Mouse (Mus musculus): ENCODE data around the gene Mrgprh. TPM values are rescaled to one million over a fixed set of nuclear protein-coding genes. Genes with fewer than 3 reads are reported as not detected.

Mrgprh gene
- polyA plus RNA-seq, 1 experiment from 2014 or later, result not detected

- no peak overlapping the region for H3K4me2 ChIP-seq (ENCODE audit: low read depth, low read length)
- WGBS, result 79% methylated on average over 4 of the region's 4 CpGs
- H3K27me3 ChIP-seq (replicated peaks; ENCODE audit: control insufficient read depth, insufficient read depth, low read length), result no peaks in the 10 kb centered on the region
- no peak for ATAC-seq
- peaks cover 2% of the 10 kb centered on the region; the same call in 1 of the 2 replicates for H3K4me1 ChIP-seq (ENCODE audit: control insufficient read depth, insufficient read depth, low read length)
- no peaks in the 10 kb centered on the region for H3K9me3 ChIP-seq (ENCODE audit: control insufficient read depth, low read length)
- H3K9ac ChIP-seq (ENCODE audit: low read depth, low read length), result no peak overlapping the region
- H3K27ac ChIP-seq (ENCODE audit: low read length), result no peak overlapping the region
- H3K36me3 ChIP-seq (ENCODE audit: control insufficient read depth, insufficient read depth, low read length), result no peaks in the 10 kb centered on the region
- H3K4me3 ChIP-seq (ENCODE audit: low read length), result no peak overlapping the region
These were observed 31.3 kb upstream of the Mrgprh start for GRCm38 (mm10) chr17:12844540-12844939.

DNA sequence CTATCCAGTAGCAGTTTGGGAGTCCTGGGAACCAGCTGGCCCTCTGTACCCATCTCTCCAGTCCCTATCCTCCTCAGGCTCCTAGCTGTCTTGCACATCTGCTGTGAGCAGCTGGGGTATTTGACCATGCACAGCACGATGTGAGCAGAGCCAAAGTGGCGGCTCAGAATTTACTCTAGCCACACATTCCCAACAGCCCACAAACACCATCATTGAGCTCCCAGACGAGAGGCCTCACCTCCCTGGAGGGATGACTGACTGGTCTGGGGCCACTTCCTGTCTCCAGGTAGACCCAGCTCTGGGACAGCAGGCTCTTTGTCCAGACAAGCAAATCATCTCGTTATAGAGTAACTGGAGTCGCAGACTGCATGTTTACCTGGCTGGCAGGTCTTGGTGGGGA is 30.0 kb upstream of the Mrgprh start:
- no peaks in the 10 kb centered on the region for H3K9me3 ChIP-seq (ENCODE audit: control insufficient read depth, low read length)
- peaks cover 2% of the 10 kb centered on the region; the same call in 1 of the 2 replicates for H3K4me1 ChIP-seq (ENCODE audit: control insufficient read depth, insufficient read depth, low read length)
- H3K27me3 ChIP-seq (replicated peaks; ENCODE audit: control insufficient read depth, insufficient read depth, low read length), result no peaks in the 10 kb centered on the region
- H3K9ac ChIP-seq (ENCODE audit: low read depth, low read length), result no peak overlapping the region
- no peak overlapping the region for H3K4me2 ChIP-seq (ENCODE audit: low read depth, low read length)
- no peak overlapping the region for H3K4me3 ChIP-seq (ENCODE audit: low read length)
- no peak overlapping the region for H3K27ac ChIP-seq (ENCODE audit: low read length)
- no peaks in the 10 kb centered on the region for H3K36me3 ChIP-seq (ENCODE audit: control insufficient read depth, insufficient read depth, low read length)
- 28% methylated on average over 5 of the region's 5 CpGs for WGBS
- ATAC-seq, result no peak

- ATAC-seq, result no peak
- WGBS, result 84% methylated on average over 5 of the region's 5 CpGs
- H3K9ac ChIP-seq (ENCODE audit: low read depth, low read length), result no peak overlapping the region
- no peak overlapping the region for H3K27ac ChIP-seq (ENCODE audit: low read length)
- no peaks in the 10 kb centered on the region for H3K9me3 ChIP-seq (ENCODE audit: control insufficient read depth, low read length)
- H3K4me2 ChIP-seq (ENCODE audit: low read depth, low read length), result no peak overlapping the region
- no peaks in the 10 kb centered on the region for H3K27me3 ChIP-seq (replicated peaks; ENCODE audit: control insufficient read depth, insufficient read depth, low read length)
- no peak overlapping the region for H3K4me3 ChIP-seq (ENCODE audit: low read length)
- peaks cover 2% of the 10 kb centered on the region; the same call in 1 of the 2 replicates for H3K4me1 ChIP-seq (ENCODE audit: control insufficient read depth, insufficient read depth, low read length)
- no peaks in the 10 kb centered on the region for H3K36me3 ChIP-seq (ENCODE audit: control insufficient read depth, insufficient read depth, low read length)
These were observed 29.4 kb upstream of the Mrgprh start for GRCm38 (mm10) chr17:12846474-12846873.

DNA sequence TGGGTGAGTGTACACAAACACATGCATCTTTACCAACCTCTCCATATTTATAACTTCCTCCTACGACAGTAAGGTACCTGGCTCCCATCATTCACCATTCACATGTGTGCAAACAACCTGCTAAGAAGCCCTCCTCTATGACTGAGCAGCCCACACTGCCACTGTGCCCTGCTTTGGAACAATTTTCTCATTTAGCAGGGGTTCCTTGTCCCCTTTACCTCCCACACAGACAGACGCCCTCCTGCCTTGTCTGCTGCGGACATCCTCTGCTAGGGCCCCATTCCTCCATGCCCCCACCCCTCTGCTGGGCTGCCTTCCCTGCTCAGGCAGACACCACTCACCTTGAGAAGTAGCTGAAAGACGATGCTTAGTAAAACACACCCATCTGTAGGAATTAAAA is 28.1 kb upstream of the Mrgprh start:
- H3K9me3 ChIP-seq (ENCODE audit: control insufficient read depth, low read length), result no peaks in the 10 kb centered on the region
- H3K27ac ChIP-seq (ENCODE audit: low read length), result no peak overlapping the region
- no peak overlapping the region for H3K4me3 ChIP-seq (ENCODE audit: low read length)
- no peak overlapping the region for H3K9ac ChIP-seq (ENCODE audit: low read depth, low read length)
- no peak overlapping the region for H3K4me2 ChIP-seq (ENCODE audit: low read depth, low read length)
- no peaks in the 10 kb centered on the region for H3K27me3 ChIP-seq (replicated peaks; ENCODE audit: control insufficient read depth, insufficient read depth, low read length)
- H3K4me1 ChIP-seq (ENCODE audit: control insufficient read depth, insufficient read depth, low read length), result peaks cover 2% of the 10 kb centered on the region; the same call in 1 of the 2 replicates
- no peaks in the 10 kb centered on the region for H3K36me3 ChIP-seq (ENCODE audit: control insufficient read depth, insufficient read depth, low read length)
- ATAC-seq, result no peak
- 61% methylated on average over 4 of the region's 4 CpGs for whole genome bisulfite sequencing

DNA sequence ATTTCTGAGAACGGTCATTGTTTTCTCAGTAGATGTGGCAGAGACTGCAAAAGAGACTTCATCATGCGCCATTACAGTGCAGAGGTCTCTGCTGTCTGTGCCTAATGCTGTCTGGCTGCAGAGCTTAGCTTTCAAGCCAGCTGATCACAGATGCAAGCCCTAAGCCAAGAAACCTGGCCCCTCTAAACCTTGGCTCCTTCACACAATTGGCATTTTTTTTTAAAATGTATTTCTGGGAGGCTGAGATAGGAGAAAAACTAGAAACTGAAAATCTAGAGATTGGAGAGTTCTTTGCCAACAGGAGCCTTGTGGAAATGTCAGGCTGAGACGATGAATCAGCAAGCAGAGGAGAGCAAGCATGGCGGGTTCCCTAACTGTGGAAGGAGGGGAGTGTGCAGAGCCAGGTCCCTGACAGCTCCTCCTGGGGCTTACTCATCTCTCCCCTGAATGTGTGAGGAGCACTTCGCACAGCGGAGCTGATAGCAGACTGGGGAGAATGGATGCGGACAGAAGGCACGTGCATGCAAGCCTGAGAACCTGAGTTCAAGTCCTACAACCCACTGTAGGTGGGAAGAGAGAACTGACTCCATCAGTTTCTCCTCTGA is 26.0 kb upstream of the Mrgprh start:
- H3K27me3 ChIP-seq (replicated peaks; ENCODE audit: control insufficient read depth, insufficient read depth, low read length), result no peaks in the 10 kb centered on the region
- WGBS, result 82% methylated on average over 8 of the region's 8 CpGs
- H3K9me3 ChIP-seq (ENCODE audit: control insufficient read depth, low read length), result no peaks in the 10 kb centered on the region

DNA sequence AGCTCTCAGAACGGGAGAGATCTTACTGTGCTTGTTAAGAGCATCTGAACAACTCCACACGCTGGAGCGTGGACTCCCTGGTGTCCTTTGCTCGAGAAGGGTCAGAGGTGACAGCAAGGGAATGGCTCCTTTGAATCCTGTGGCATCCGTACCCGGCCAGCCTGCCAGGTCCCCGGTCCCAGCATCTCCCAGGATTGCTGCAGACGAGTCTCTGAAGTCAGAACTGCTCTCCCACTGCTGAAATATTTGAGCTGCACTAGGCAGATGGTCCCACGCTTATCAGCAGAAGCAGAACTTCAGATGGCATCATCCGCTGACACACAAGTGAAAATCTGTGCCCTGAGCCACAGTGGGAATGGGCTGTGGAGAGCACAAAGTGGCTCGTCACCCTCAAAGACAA is 24.1 kb upstream of the Mrgprh start:
- Histone ChIP-seq H3K4me1 (ENCODE audit: control insufficient read depth, insufficient read depth, low read length) (no peaks in the 10 kb centered on the region), H3K9me3 (ENCODE audit: control insufficient read depth, low read length) (no peaks in the 10 kb centered on the region), H3K4me3 (ENCODE audit: low read length) (no peak overlapping the region), H3K27ac (ENCODE audit: low read length) (no peak overlapping the region), H3K4me2 (ENCODE audit: low read depth, low read length) (no peak overlapping the region), H3K27me3 (replicated peaks; ENCODE audit: control insufficient read depth, insufficient read depth, low read length) (no peaks in the 10 kb centered on the region), H3K36me3 (ENCODE audit: control insufficient read depth, insufficient read depth, low read length) (no peaks in the 10 kb centered on the region), H3K9ac (ENCODE audit: low read depth, low read length) (no peak overlapping the region)
- WGBS, result 78% methylated on average over 11 of the region's 11 CpGs
- ATAC-seq, result no peak

More for the DNA sequence above, 26.0 kb upstream of the Mrgprh start:
- no peak for ATAC-seq
- Histone ChIP-seq H3K4me3 (ENCODE audit: low read length) (no peak overlapping the region), H3K4me1 (ENCODE audit: control insufficient read depth, insufficient read depth, low read length) (peaks cover 2% of the 10 kb centered on the region; the same call in 1 of the 2 replicates), H3K9ac (ENCODE audit: low read depth, low read length) (no peak overlapping the region), H3K36me3 (ENCODE audit: control insufficient read depth, insufficient read depth, low read length) (no peaks in the 10 kb centered on the region), H3K27ac (ENCODE audit: low read length) (no peak overlapping the region), H3K4me2 (ENCODE audit: low read depth, low read length) (no peak overlapping the region)

GRCm38 (mm10) chr17:12853821-12854220 is 22.0 kb upstream of the Mrgprh start:
- Histone ChIP-seq H3K9me3 (ENCODE audit: control insufficient read depth, low read length) (no peaks in the 10 kb centered on the region), H3K4me1 (ENCODE audit: control insufficient read depth, insufficient read depth, low read length) (no peaks in the 10 kb centered on the region), H3K27ac (ENCODE audit: low read length) (no peak overlapping the region), H3K27me3 (replicated peaks; ENCODE audit: control insufficient read depth, insufficient read depth, low read length) (no peaks in the 10 kb centered on the region), H3K4me3 (ENCODE audit: low read length) (no peak overlapping the region), H3K4me2 (ENCODE audit: low read depth, low read length) (no peak overlapping the region), H3K9ac (ENCODE audit: low read depth, low read length) (no peak overlapping the region), H3K36me3 (ENCODE audit: control insufficient read depth, insufficient read depth, low read length) (no peaks in the 10 kb centered on the region)
- ATAC-seq, result no peak
- 84% methylated on average over 2 of the region's 2 CpGs for WGBS

- Histone ChIP-seq H3K9me3 (ENCODE audit: control insufficient read depth, low read length) (no peaks in the 10 kb centered on the region), H3K4me1 (ENCODE audit: control insufficient read depth, insufficient read depth, low read length) (no peaks in the 10 kb centered on the region), H3K4me3 (ENCODE audit: low read length) (no peak overlapping the region), H3K4me2 (ENCODE audit: low read depth, low read length) (no peak overlapping the region), H3K27me3 (replicated peaks; ENCODE audit: control insufficient read depth, insufficient read depth, low read length) (no peaks in the 10 kb centered on the region), H3K9ac (ENCODE audit: low read depth, low read length) (no peak overlapping the region), H3K36me3 (ENCODE audit: control insufficient read depth, insufficient read depth, low read length) (no peaks in the 10 kb centered on the region), H3K27ac (ENCODE audit: low read length) (no peak overlapping the region)
- ATAC-seq, result no peak
- WGBS, result 93% methylated on average over 11 of the region's 11 CpGs
These were observed 21.4 kb upstream of the Mrgprh start for GRCm38 (mm10) chr17:12854386-12854785.

- Histone ChIP-seq H3K4me2 (ENCODE audit: low read depth, low read length) (no peak overlapping the region), H3K27ac (ENCODE audit: low read length) (no peak overlapping the region), H3K9ac (ENCODE audit: low read depth, low read length) (no peak overlapping the region), H3K27me3 (replicated peaks; ENCODE audit: control insufficient read depth, insufficient read depth, low read length) (no peaks in the 10 kb centered on the region), H3K4me3 (ENCODE audit: low read length) (no peak overlapping the region), H3K4me1 (ENCODE audit: control insufficient read depth, insufficient read depth, low read length) (no peaks in the 10 kb centered on the region), H3K9me3 (ENCODE audit: control insufficient read depth, low read length) (no peaks in the 10 kb centered on the region), H3K36me3 (ENCODE audit: control insufficient read depth, insufficient read depth, low read length) (no peaks in the 10 kb centered on the region)
- no peak for ATAC-seq
- WGBS, result 39% methylated on average over 3 of the region's 3 CpGs
These were observed 18.4 kb upstream of the Mrgprh start for GRCm38 (mm10) chr17:12857395-12857794.

DNA sequence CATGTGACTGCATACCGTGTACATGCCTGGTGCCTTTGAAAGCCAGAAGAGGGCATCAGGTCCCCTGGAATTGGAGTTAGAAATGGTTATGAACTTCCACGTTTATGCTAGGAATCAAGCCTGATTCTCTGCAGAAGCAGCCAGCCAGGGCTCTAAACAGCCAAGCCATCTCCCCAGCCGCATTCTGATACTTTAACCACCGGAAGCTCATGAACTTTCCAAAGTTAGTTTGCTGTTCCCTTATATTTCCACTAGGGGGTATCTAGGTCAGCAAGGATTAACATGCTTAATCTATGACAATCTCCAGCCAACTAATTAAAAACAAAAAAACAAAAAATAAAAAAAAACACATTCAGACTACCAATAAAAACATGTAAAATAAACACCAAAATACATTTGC is 17.8 kb upstream of the Mrgprh start:
- no peak overlapping the region for H3K27ac ChIP-seq (ENCODE audit: low read length)
- WGBS, result 47% methylated on average over 4 of the region's 4 CpGs
- H3K27me3 ChIP-seq (replicated peaks; ENCODE audit: control insufficient read depth, insufficient read depth, low read length), result no peaks in the 10 kb centered on the region
- H3K4me3 ChIP-seq (ENCODE audit: low read length), result no peak overlapping the region
- no peaks in the 10 kb centered on the region for H3K36me3 ChIP-seq (ENCODE audit: control insufficient read depth, insufficient read depth, low read length)
- no peaks in the 10 kb centered on the region for H3K9me3 ChIP-seq (ENCODE audit: control insufficient read depth, low read length)
- no peaks in the 10 kb centered on the region for H3K4me1 ChIP-seq (ENCODE audit: control insufficient read depth, insufficient read depth, low read length)
- H3K9ac ChIP-seq (ENCODE audit: low read depth, low read length), result no peak overlapping the region
- ATAC-seq, result no peak
- H3K4me2 ChIP-seq (ENCODE audit: low read depth, low read length), result no peak overlapping the region

All from intestine, embryonic 16.5 days (tissue).